Mouse (Mus musculus) forebrain, embryonic 12.5 days (tissue): ENCODE data around the gene Ccdc138. TPM values are rescaled to one million over a fixed set of nuclear protein-coding genes. Genes with fewer than 3 reads are reported as not detected.

Experiments used
- ATAC-seq: fragments of 200-750 bp; cut with Nextera tagmentation; 2 replicates; pipeline ENCODE4 v1.8.0; 2017; ENCODE audit warnings: moderate TSS enrichment; ENCODE audit not compliant: low FRiP score
- H3K27ac ChIP-seq: fragments of 300-500 bp; sonication (generic); 2 replicates; pipeline ENCODE4 v1.5.1; 2016; ENCODE audit warnings: mild to moderate bottlenecking
- H3K27me3 ChIP-seq: fragments of 300-500 bp; sonication (generic); 2 replicates; pipeline ENCODE4 v1.6.1; 2016; ENCODE audit warnings: mild to moderate bottlenecking
- H3K36me3 ChIP-seq: fragments of 300-500 bp; sonication (generic); replicated peaks from 2 replicates; pipeline ENCODE4 v1.6.1; 2016; ENCODE audit warnings: mild to moderate bottlenecking
- H3K4me1 ChIP-seq: fragments of 300-500 bp; sonication (generic); 2 replicates; pipeline ENCODE4 v1.6.1; 2016
- H3K4me2 ChIP-seq: fragments of 300-500 bp; sonication (generic); 2 replicates; pipeline ENCODE4 v1.6.1; 2016; ENCODE audit warnings: mild to moderate bottlenecking, moderate library complexity
- H3K4me3 ChIP-seq: fragments of 300-500 bp; sonication (generic); replicated peaks from 2 replicates; pipeline ENCODE4 v1.5.1; 2016; ENCODE audit warnings: mild to moderate bottlenecking
- H3K9ac ChIP-seq: fragments of 300-500 bp; sonication (generic); 2 replicates; pipeline ENCODE4 v1.6.1; 2016; ENCODE audit warnings: mild to moderate bottlenecking
- H3K9me3 ChIP-seq: fragments of 300-500 bp; sonication (generic); 2 replicates; pipeline ENCODE4 v1.6.1; 2016
- WGBS: fragments of 180-500 bp; shearing (Covaris S2); methylation state at CpG from one replicate; pipeline ENCODE4 v1.1.7; 2016; 5-methylcytosine and 5-hydroxymethylcytosine counted together
- polyA plus RNA-seq: library from polyadenylated mRNA; unstranded; fragments of >200 nt; fragmentation: Nextera tagmentation; extraction: Ambion mirVana; gene quantifications from 2 replicates; pipeline ENCODE4 v1.2.1, GENCODE M21; 2016

Gene Ccdc138
- polyA plus RNA-seq: 16.1 and 17.0 TPM in 2 replicates

DNA sequence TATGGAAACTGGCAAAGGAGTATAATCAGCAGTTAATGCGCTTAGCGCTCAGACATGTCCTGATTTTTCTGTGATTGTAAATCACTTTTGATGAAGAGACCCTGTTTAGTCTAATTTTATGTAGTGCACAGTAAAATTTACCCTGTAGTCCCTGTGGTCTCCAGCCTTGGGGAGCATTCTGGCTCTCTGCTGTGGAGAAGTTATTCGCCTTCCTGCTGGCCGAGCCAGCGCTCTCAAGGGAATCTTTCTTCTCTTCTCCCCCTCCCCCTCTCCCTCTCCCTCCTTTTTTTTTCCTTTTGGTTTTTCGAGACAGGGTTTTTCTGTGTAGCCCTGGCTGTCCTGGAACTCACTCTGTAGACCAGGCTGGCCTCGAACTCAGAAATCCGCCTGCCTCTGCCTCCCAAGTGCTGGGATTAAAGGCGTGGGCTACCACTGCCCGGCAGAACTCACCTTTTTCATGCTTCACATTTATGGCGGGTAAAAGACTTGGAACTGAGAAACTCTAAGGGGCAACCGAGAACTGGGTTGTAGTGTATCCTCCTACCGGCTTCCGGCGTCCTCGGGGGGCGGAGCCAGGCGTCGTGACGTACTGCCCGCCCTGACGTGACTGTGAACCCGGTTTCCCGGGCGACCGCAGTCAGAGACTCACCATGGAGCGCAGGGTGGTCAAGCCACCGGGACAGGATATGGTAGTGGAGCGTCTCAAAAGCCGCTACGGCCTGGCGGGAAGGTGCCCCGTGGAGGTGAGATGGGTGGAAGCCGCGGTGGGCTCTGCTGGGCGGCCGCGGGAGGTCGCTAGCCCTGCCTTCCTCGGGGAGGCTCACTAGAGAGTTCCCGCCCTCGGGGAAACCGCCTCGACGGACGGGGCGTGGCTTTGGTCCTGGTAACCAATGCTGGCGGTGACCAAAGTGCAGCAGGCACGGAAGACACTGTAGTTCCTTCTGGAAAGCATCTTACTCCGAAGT lies at the start of gene Ccdc138:
Gene Ccdc138, plus strand, starts transcription at position 629 of the 965 bp plus-strand sequence.
- peak within 1 kb of the TSS; percentile 85 for H3K27ac ChIP-seq
- 1% methylated on average over 50 of the region's 50 CpGs for WGBS
- H3K36me3 ChIP-seq: peaks cover 25% of the 10 kb centered on the region
- H3K4me3 ChIP-seq: peak within 1 kb of the TSS; percentile 66
- peak within 1 kb of the TSS; percentile 60 for H3K9ac ChIP-seq
- H3K9me3 ChIP-seq: no peaks in the 10 kb centered on the region
- H3K4me2 ChIP-seq: peak within 1 kb of the TSS; percentile 61
- H3K27me3 ChIP-seq: no peaks in the 10 kb centered on the region
- H3K4me1 ChIP-seq: peaks cover 15% of the 10 kb centered on the region
- peak; percentile 99 for ATAC-seq

DNA sequence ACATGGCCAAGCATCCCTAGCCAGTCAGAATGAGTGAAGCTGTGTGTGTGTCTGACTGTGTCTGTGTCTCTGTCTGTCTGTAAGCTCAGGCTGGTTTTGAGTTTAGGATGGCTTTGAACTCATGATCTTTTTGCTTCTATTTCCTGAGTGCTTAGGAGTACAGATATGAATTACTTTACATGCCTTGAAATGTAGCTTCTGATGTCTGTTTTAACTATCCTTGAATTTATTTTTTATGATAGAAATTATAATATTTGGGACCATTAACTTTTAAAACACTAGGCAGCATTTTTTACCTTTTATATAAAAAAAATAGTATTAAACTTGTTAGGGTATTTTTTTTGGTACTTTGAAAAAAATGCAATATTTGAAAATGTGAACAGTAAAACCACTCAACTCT lies 46.2 kb upstream of the Ccdc138 start:
- Histone ChIP-seq H3K9me3 (no peaks in the 10 kb centered on the region), H3K27me3 (no peaks in the 10 kb centered on the region), H3K4me3 (no peak overlapping the region), H3K4me2 (no peak overlapping the region), H3K4me1 (peaks cover 3% of the 10 kb centered on the region), H3K36me3 (peaks cover 22% of the 10 kb centered on the region), H3K27ac (no peak overlapping the region), H3K9ac (no peak overlapping the region)
- ATAC-seq: no peak

DNA sequence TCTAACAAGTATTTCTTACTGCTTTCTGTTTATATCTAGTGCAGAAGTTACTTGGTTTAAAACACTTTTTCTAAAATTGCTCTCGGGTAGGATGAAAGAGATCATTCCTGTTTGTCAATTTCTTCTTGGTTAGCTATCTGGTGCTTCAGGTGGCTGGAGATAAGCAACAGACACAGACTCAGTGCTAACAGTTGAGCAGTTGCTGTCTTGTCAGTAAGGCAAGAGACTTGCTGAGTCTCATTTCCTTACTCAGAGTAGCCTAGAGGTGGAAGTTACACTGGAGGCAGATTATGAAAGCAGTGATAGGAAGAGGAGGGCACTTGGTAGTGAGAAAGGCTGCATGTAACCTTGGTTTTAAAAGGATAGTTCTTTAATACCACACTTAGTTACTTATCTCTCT lies 45.6 kb upstream of the Ccdc138 start:
- peaks cover 22% of the 10 kb centered on the region for H3K36me3 ChIP-seq
- no peaks in the 10 kb centered on the region for H3K27me3 ChIP-seq
- no peak overlapping the region for H3K4me2 ChIP-seq
- H3K9ac ChIP-seq: no peak overlapping the region
- no peaks in the 10 kb centered on the region for H3K9me3 ChIP-seq
- no peak overlapping the region for H3K4me3 ChIP-seq
- H3K4me1 ChIP-seq: peaks cover 3% of the 10 kb centered on the region
- no peak overlapping the region for H3K27ac ChIP-seq
- WGBS: 93% methylated on average over 1 of the region's 1 CpGs
- no peak for ATAC-seq

DNA sequence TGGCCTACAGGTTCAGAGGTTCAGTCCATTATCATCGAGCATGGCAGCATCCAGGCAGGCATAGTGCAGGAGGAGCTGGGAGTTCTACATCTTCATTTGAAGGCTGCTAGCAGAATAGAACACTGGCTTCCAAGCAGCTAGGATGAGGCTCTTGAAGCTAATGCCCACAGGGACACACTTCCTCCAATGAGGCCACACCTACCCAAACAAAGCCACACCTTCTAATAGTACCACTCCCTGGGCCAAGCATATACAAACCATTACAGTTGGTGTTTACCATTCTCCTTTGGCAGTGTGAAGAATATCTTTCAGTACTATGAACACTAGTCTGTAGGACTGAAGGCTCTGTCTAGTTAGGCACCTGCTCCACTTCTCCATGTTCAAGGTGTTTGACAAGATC lies 37.9 kb upstream of the Ccdc138 start:
- no peak overlapping the region for H3K27ac ChIP-seq
- H3K4me2 ChIP-seq: no peak overlapping the region
- no peak overlapping the region for H3K4me3 ChIP-seq
- WGBS: 93% methylated on average over 1 of the region's 1 CpGs
- H3K36me3 ChIP-seq: peaks cover 55% of the 10 kb centered on the region
- no peaks in the 10 kb centered on the region for H3K9me3 ChIP-seq
- H3K9ac ChIP-seq: no peak overlapping the region
- H3K4me1 ChIP-seq: no peaks in the 10 kb centered on the region
- H3K27me3 ChIP-seq: no peaks in the 10 kb centered on the region
- ATAC-seq: no peak

DNA sequence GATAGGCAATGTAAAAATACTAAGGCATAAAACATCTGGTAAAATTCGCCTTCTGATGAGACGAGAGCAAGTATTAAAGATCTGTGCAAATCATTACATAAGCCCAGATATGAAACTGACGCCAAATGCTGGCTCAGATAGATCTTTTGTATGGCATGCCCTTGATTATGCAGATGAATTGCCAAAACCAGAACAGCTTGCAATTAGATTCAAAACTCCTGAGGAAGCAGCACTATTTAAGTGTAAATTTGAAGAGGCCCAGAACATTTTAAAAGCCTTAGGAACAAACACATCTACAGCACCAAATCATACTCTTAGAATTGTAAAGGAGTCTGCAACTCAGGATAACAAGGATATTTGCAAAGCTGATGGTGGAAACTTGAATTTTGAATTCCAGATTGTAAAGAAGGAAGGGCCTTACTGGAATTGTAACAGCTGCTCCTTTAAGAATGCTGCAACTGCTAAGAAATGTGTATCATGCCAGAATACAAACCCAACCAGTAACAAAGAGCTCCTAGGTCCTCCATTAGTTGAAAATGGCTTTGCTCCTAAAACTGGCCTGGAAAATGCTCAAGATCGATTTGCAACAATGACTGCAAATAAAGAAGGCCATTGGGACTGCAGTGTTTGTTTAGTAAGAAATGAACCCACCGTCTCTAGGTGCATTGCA lies 20.5 kb upstream of the Ccdc138 start:
- Histone ChIP-seq H3K36me3 (peaks cover 59% of the 10 kb centered on the region), H3K4me1 (no peaks in the 10 kb centered on the region), H3K27ac (no peak overlapping the region; the same call in 1 of the 2 replicates), H3K9me3 (no peaks in the 10 kb centered on the region), H3K27me3 (no peaks in the 10 kb centered on the region), H3K4me3 (no peak overlapping the region), H3K4me2 (no peak overlapping the region), H3K9ac (no peak overlapping the region)
- 86% methylated on average over 5 of the region's 5 CpGs for WGBS
- ATAC-seq: no peak

DNA sequence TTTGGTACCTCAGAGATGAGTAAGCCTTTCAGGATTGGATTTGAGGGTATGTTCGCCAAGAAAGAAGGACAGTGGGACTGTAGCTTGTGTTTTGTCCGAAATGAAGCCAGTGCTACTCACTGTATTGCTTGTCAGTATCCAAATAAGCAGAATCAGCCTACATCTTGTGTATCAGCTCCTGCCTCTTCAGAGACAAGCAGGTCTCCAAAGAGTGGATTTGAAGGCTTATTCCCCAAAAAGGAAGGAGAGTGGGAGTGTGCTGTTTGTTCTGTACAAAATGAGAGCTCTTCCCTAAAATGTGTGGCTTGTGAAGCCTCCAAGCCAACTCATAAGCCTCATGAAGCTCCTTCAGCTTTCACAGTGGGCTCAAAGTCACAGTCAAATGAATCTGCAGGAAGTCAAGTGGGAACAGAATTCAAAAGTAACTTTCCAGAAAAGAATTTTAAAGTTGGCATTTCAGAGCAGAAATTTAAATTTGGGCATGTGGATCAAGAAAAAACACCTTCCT lies 19.6 kb upstream of the Ccdc138 start:
- WGBS: 95% methylated on average over 2 of the region's 2 CpGs
- ATAC-seq: no peak
- Histone ChIP-seq H3K9ac (no peak overlapping the region), H3K4me2 (no peak overlapping the region), H3K4me3 (no peak overlapping the region), H3K27me3 (no peaks in the 10 kb centered on the region), H3K36me3 (peaks cover 59% of the 10 kb centered on the region), H3K9me3 (no peaks in the 10 kb centered on the region), H3K4me1 (no peaks in the 10 kb centered on the region), H3K27ac (no peak overlapping the region)

DNA sequence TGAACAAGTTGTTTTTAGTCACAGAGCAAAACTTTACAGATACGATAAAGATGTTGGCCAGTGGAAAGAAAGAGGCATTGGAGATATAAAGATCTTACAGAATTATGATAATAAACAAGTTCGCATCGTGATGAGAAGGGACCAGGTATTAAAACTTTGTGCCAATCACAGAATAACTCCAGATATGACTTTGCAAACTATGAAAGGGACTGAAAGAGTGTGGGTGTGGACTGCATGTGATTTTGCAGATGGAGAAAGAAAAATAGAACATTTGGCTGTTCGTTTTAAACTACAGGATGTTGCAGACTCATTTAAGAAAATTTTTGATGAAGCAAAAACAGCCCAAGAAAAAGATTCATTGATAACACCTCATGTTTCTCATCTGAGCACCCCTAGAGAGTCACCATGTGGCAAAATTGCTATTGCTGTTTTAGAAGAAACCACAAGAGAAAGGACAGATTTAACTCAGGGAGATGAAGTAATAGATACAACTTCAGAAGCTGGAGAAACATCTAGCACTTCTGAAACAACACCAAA lies 17.7 kb upstream of the Ccdc138 start:
- Histone ChIP-seq H3K4me2 (no peak overlapping the region), H3K4me3 (no peak overlapping the region), H3K9ac (no peak overlapping the region), H3K9me3 (no peaks in the 10 kb centered on the region), H3K27me3 (no peaks in the 10 kb centered on the region), H3K4me1 (no peaks in the 10 kb centered on the region), H3K36me3 (peaks cover 69% of the 10 kb centered on the region), H3K27ac (no peak overlapping the region)
- no peak for ATAC-seq
- 95% methylated on average over 4 of the region's 4 CpGs for WGBS

DNA sequence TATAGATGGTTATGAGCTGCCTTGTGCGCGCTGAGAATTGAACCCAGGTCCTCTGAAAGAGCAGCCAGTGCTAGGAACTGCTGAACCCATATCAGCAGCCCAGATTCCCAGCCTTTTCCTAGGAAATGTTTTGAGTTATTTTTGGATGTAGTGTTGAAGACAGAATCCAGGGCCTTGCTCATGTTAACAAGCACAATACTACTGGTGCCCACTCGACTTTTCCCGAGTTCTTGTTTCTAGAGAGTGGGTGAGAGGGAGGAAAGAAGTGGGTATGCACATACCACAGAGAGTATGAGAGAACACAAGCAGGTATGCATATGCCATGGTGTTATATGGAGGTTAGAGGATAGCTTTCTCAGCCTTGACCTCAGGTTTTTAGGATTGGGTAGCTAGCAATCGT lies 6.7 kb upstream of the Ccdc138 start:
- ATAC-seq: no peak
- H3K27ac ChIP-seq: no peak overlapping the region
- no peaks in the 10 kb centered on the region for H3K4me1 ChIP-seq
- no peak overlapping the region for H3K4me3 ChIP-seq
- H3K36me3 ChIP-seq: peaks cover 65% of the 10 kb centered on the region
- 94% methylated on average over 5 of the region's 5 CpGs for WGBS
- H3K4me2 ChIP-seq: no peak overlapping the region
- H3K9ac ChIP-seq: no peak overlapping the region
- H3K9me3 ChIP-seq: no peaks in the 10 kb centered on the region
- no peaks in the 10 kb centered on the region for H3K27me3 ChIP-seq

DNA sequence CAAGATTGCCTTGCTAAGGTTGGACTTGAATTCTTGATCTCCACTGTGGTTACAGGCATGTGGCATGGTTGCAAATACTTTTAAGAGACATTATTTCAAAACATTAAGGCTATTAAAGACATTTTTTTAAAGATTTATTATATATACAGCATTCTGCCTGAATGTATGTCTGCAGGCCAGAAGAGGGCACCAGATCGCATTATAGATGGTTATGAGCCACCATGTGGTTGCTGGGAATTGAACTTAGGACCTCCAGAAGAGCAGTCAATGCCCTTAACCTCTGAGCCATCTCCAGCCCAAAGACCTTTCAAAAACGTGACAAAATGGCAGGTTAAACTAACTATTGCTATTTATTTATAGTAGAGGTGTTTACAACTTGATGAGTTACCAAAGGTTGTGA lies 2.1 kb upstream of the Ccdc138 start:
- 81% methylated on average over 2 of the region's 2 CpGs for WGBS
- Histone ChIP-seq H3K4me3 (no peak overlapping the region), H3K4me1 (peaks cover 15% of the 10 kb centered on the region), H3K9me3 (no peaks in the 10 kb centered on the region), H3K27me3 (no peaks in the 10 kb centered on the region), H3K4me2 (no peak overlapping the region), H3K36me3 (peaks cover 41% of the 10 kb centered on the region), H3K9ac (no peak overlapping the region), H3K27ac (no peak overlapping the region)
- no peak for ATAC-seq

DNA sequence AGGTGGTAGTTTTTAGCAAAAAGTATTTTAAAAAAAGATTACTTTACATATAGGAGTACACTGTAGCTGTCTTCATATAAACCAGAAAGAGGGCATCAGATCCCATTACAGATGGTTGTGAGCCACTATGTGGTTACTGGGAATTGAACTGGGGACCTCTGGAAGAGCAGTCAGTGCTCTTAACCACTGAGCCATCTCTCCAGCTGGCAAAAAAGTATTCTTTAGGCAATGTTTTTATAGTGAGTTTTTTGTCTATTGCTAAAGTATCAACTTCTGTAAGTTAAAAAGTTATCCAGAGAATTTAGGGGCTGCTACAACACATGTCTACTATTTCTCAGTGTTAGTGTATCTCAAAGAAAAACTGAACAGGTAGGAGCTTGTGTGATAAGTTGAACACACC lies 1.0 kb upstream of the Ccdc138 start:
- Histone ChIP-seq H3K9ac (no peak overlapping the region), H3K4me1 (peaks cover 15% of the 10 kb centered on the region), H3K4me3 (no peak overlapping the region), H3K27ac (no peak overlapping the region), H3K36me3 (peaks cover 30% of the 10 kb centered on the region), H3K4me2 (peak overlapping the region; percentile 61; the same call in 1 of the 2 replicates), H3K9me3 (no peaks in the 10 kb centered on the region), H3K27me3 (no peaks in the 10 kb centered on the region)
- no peak for ATAC-seq

DNA sequence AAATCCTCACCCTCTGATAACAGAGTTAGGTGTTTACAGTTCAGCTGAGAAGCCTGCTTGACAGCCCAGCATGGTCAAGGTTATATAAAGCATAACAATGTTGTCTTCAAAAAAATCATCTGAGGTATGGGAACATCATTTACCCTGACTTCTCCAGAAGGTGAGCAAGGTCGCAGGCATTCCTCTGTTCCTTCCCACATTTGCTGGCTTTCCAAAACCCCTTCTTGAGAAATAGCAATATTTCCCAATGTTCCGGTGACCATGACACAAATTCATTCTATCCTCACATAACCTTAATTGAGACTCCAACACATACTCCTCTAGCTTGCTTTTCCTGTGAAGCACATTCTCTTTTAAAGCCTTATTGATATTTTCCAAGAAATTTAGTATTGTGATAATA lies 768 bp downstream of the Ccdc138 start:
- Histone ChIP-seq H3K36me3 (peaks cover 20% of the 10 kb centered on the region), H3K9me3 (no peaks in the 10 kb centered on the region), H3K4me1 (peaks cover 15% of the 10 kb centered on the region), H3K4me2 (peak overlapping the region; percentile 61), H3K27me3 (no peaks in the 10 kb centered on the region), H3K27ac (no peak overlapping the region), H3K9ac (peak overlapping the region; percentile 60), H3K4me3 (peak overlapping the region; percentile 66)
- ATAC-seq: no peak; the same call in 1 of the 2 replicates
- WGBS: 53% methylated on average over 2 of the region's 2 CpGs

DNA sequence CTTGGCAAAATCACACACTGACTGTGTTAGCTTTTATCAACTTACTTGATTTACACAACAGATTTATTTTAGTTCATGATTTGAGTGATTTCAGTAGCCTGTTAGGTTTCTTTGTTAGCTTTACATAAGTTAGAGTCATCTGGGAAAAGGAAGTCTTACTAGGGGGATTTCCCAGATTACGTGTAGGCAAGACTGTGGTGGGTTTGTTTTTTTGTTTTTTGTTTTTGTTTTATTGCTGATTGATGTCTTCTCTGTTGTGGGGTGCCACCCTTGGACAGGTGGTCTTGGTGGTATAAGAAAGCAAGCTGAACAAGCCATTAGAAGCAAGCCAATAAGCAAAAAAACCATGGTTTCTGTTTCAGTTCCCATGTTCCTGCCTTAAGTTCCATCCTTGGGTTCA lies 31.6 kb downstream of the Ccdc138 start:
- Histone ChIP-seq H3K36me3 (peaks cover 39% of the 10 kb centered on the region), H3K27ac (no peak overlapping the region), H3K27me3 (no peaks in the 10 kb centered on the region), H3K4me3 (no peak overlapping the region), H3K4me2 (no peak overlapping the region), H3K4me1 (no peaks in the 10 kb centered on the region), H3K9ac (no peak overlapping the region), H3K9me3 (no peaks in the 10 kb centered on the region)
- no peak for ATAC-seq
- 93% methylated on average over 1 of the region's 1 CpGs for WGBS
